Mouse (Mus musculus) left cerebral cortex, adult 2 months (tissue): Measurements from ENCODE around the gene Utp18. TPM values are rescaled to one million over a fixed set of nuclear protein-coding genes. Genes with fewer than 3 reads are reported as not detected.
"Not testable (repeated sequence)": the region's sequence is repeated elsewhere in the genome, so short reads cannot be mapped to it uniquely, and the experiment has no call there.

Experiments used
- DNase-seq, 2 experiments: peaks; one replicate each; pipeline ENCODE4 v3.0.0; 2021 to 2022; ENCODE audit warnings: low spot score in 2 of 2, mixed read lengths in 1 of 2; ENCODE audit errors: extremely low spot score in 1 of 2
- H3K27ac ChIP-seq: fragments of 200-600 bp; 2 replicates; pipeline ENCODE4 v1.8.1; 2022
- H3K4me3 ChIP-seq: fragments of 200-600 bp; 2 replicates; pipeline ENCODE4 v1.8.1; 2022
- CTCF ChIP-seq: fragments of 200-600 bp; IDR thresholded peaks from 2 replicates; pipeline ENCODE4 v1.8.1; 2022; ENCODE audit warnings: antibody characterized with exemption, mild to moderate bottlenecking, moderate library complexity
- intact Hi-C: fragments of 180-260 bp; cut with DNase I; formaldehyde crosslinking; loops from one replicate; pipeline ENCODE4 v1.15.1; 2025
- long read RNA-seq, 2 experiments: library from polyadenylated mRNA; stranded (forward); transcript quantifications; one replicate each; pipeline ENCODE4 v2.0.0; 2021; ENCODE audit warnings: borderline mapping rate in 2 of 2
- total RNA-seq, 2 experiments: library from RNA; stranded (reverse); gene quantifications; 2 replicates each; pipeline ENCODE4 v1.2.3; 2021

Utp18 gene
- total RNA-seq: 10 to 100 TPM; 23.7 to 24.8 TPM
- long read RNA-seq, experiment 1, transcript Utp18-201 (14 exons, 2,613 nt): major isoform, 28 of 36 reads
- long read RNA-seq, experiment 1, partial matches to known transcripts: 2 of 36 reads
- long read RNA-seq, experiment 1, other reads (novel, unspliced or antisense): 6 of 36 reads
- long read RNA-seq, experiment 2, transcript Utp18-201 (14 exons, 2,613 nt): major isoform, 18 of 20 reads
- long read RNA-seq, experiment 2, partial matches to known transcripts: 0 of 20 reads
- long read RNA-seq, experiment 2, other reads (novel, unspliced or antisense): 2 of 20 reads

DNA sequence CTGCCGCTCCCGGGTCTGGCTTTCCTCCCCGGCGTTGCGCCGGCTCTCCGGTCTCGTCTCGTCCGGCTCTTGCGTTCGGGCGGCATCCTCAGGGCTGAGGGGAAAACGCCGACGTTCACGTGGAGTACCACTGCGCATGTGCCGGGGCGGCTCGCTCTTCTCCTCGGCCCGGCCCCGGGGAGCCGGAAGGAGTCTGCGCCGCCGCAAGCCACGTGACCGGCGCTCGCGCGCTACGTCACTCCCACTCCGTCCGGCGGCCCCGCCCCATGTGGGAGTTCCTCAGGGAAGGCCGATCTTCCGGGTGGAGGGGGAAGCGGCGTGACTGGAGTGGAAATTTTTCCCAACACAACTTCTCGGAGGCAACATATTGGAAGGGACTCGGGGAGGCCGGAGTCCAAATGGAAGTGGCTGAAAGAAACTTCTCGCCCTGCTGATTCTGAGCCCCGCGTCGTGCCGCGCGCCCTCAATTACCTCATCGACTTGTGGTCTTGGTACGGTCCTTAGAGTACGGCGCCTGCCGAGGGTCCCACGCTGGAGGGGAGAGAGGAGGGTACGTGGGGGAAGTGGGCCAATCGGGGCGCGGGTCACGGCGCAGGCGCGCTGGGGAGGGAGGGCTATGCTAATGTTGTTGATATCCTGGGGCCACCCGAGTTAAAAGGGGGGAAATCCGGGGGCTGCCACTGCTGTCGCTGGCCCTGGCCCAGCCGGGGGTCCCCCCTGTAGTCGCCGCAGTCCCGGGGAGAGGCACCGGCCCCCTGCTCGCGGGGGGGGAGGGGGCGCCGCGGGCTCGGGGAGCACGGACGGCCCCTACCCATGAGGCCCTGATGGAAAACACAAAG, at the start of gene Utp18, which contains the start of gene Mbtd1:
Gene Utp18, minus strand, starts transcription at position 195 of the 839 bp plus-strand sequence.
Gene Mbtd1, plus strand, starts transcription at position 281 of the 839 bp plus-strand sequence.
- no peak for TF ChIP-seq CTCF

DNA sequence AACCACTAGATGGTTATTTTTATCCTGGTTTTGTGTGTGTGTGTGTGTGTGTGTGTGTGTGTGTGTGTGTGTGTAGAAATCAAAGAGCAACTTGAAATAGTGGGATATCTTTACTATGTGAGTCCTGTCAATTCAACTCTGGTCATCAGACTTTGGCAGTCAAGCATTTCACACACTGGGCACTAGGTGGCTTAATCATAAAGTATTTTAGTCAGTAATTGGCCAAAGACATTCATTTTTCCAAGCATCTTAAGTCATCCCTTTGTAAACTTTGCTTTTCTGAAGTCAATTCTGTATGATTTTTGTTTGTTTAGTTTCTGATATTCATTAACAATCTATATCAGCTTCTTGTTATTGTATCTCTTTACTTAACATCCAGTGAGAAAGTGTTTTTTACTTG, 43.5 kb upstream of the Utp18 start:
- DNase-seq: no peak
- Histone ChIP-seq H3K4me3 (no peak overlapping the region), H3K27ac (no peak overlapping the region)
- peak; percentile 40 for TF ChIP-seq CTCF
- intact Hi-C loops: no loop called here

More for the DNA sequence above, at the start of gene Utp18, which contains the start of gene Mbtd1:
- Histone ChIP-seq H3K4me3 (peak within 1 kb of the TSS; percentile 93), H3K27ac (peak within 1 kb of the TSS; percentile 98)
- DNase-seq: peak; percentile 99 to 100
- intact Hi-C loops: loop anchor here (10.0 kb wide), 1 partner anchor 329 kb away; the partner anchor contains the start of gene Tob1

DNA sequence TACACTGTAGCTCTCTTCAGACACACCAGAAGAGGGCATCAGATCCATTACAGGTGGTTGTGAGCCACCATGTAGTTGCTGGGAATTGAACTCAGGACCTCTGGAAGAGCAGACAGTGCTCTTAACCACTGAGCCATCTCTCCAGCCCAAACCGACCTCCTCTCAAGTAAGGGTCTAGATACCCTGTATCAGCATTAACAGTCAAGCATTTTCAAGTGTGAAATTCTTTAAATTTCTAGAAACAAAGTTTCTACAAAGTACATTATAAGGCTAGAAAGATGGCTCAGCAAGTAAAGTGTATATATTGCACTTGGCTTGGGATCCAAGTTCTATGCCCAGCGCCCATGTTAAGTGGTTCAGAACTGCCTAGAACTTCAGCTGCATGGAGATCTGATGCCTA, 29.5 kb upstream of the Utp18 start:
- DNase-seq, H3K27ac ChIP-seq, H3K4me3 ChIP-seq, intact Hi-C loops: not testable (repeated sequence)

DNA sequence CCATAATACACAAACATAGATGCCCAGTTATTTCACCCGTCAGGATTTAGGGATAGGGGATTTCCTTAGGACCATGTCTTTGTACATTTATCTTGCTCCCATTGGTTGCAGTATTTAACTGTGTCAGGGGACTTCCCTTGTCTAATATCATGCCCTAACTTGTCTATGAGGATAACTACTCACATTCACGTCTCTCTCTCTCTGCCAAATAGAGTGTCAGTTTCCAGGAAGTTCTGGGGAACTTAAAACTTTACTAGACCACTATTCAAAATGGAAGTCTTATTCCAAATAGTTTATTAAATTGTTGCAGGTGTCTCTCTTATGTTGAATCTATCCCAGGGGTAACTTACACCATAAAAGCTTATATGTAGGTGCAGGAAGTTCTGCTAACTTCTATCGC, 26.0 kb upstream of the Utp18 start:
- no peak for DNase-seq
- no peak for TF ChIP-seq CTCF
- intact Hi-C loops: no loop called here
- Histone ChIP-seq H3K4me3 (no peak overlapping the region), H3K27ac (no peak overlapping the region)

DNA sequence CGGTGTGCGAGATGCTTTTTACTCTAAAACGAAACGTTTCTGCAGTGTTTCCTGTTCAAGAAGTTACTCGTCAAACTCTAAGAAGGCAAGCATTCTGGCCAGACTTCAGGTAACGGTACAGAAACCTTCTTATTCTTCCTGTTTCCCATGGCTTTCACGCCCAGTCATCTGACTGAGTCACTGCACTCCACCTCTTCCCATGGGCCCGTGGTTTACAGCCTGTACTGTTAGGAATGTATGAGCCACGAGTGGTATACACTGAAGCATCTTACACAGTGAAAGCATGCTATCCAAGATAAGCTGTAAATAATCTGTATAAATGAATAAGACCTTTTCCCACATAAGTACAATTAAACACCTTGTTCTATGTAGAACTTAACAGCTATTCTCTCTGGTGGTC, 23.3 kb upstream of the Utp18 start:
- Histone ChIP-seq H3K27ac (no peak overlapping the region), H3K4me3 (no peak overlapping the region)
- no peak for TF ChIP-seq CTCF
- intact Hi-C loops: no loop called here
- DNase-seq: no peak

DNA sequence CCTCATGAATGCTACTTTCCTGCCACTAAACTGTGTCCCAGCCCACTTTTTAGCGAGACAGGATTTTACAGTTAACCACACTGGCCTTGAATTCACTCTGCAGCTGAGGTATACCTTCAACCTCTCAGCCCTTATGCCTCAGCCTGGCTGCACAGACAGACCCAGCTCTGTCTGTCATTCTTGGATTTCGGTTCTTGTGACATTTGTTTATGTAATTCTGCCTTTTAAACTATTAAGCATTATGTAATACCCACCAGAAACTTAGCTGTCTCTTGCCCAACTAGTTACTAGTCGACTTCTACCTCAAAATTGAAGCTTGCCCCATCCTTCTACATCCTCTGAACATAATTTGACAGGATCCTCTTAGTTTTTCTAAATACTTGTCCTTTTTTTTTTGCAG, 22.3 kb upstream of the Utp18 start:
- intact Hi-C loops: no loop called here
- Histone ChIP-seq H3K27ac (no peak overlapping the region), H3K4me3 (no peak overlapping the region)
- no peak for TF ChIP-seq CTCF
- no peak for DNase-seq

DNA sequence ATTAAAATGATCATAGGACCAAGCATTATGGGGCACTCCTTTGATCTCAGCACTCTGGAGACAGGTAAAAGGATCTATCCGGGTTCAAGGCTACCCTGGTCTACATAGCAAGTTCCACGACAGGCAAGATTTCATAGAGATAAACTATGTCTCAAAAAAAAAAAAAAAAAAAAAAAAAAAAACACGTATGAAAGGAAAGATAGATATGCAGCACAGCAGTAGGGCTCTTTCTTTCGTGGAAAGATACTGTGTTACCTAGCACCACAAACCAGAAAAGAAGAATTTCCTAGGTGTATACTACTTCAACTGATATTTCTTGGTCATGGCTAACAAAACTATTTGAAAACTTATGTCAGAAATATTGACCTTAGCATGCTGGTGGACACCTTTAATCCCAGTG, 21.3 kb upstream of the Utp18 start:
- no peak overlapping the region for H3K27ac ChIP-seq
- intact Hi-C loops: no loop called here
- no peak for TF ChIP-seq CTCF
- DNase-seq: no peak
- H3K4me3 ChIP-seq: no peak overlapping the region

DNA sequence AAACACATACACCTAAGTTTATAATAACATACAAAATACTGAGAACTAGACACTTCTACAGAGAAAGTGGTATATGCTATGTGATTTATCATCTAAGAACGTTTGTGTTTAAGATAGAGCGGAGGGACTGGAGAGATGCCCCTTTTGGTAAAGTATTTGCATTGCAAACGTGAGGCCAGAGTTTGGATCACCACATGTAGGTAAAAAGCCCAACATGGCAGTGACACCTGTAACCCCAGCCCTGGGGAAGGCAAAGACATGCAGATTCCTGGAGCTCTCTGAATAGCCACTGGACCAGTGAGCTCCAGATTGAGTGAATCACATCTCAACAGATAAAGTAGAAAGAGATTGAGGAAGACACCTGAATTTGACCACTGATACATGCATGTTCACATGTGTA, 12.2 kb upstream of the Utp18 start:
- DNase-seq: no peak
- no peak for TF ChIP-seq CTCF
- Histone ChIP-seq H3K27ac (no peak overlapping the region), H3K4me3 (no peak overlapping the region)
- intact Hi-C loops: no loop called here

DNA sequence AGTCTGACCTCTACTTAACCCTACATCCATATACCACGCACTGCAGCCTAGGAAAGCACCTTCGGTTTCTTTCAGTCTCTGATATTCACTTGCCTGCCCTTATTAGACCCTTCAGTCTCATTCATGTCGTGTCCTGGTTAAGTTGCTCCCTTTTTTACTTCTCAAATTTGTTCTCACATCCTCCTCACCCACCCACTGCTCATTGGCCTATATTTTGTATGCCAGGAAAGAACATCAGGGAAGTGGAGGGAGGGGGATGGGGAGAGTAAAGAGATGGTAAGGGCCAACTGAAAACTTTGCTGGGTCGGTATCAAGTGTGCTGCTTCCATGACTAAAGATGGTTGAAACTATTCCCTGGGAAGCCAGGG, 1.5 kb upstream of the Utp18 start:
- no peak for TF ChIP-seq CTCF
- intact Hi-C loops: loop anchor here (10.0 kb wide), 1 partner anchor 328 kb away; the partner anchor contains the start of gene Tob1
- no peak for DNase-seq
- Histone ChIP-seq H3K4me3 (peak overlapping the region; percentile 93), H3K27ac (peak overlapping the region; percentile 98; the same call in 1 of the 2 replicates)

DNA sequence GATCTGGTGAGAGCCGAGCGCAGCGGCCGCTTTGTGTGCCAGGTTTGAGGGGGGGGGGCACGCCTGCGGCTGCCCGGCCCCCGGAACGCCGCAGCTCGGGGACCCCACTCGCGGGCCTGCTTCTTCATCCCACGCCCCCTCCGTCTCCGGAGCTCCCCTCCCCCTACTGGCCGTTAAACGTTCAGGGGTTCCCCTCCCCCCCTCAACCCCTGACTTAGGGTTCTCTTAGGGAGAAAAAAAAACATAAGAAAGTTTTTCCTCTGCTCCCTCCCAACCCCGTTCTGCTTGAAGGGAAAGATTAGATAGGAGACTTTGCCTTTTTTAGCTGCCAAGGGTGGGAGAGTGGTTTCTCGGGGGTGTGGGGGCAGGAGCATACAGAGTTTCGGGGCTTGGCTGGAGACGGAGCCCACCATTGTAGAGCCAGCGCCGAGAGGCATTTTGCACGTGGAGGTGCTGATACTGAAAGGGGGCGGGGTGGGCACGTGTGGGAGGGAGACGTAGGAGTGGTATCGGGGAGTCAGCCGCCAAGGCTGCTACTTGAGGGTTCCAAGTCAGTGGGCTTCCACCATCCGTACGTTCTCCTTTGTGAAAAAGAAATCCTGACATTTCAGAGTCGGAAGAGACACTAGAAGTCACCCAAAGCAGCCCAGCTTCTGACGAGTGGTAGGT, 979 bp upstream of the Utp18 start:
- Histone ChIP-seq H3K27ac (peak overlapping the region; percentile 98), H3K4me3 (peak overlapping the region; percentile 93)
- no peak; the same call in 1 of the 2 replicates for TF ChIP-seq CTCF
- DNase-seq: no peak
- intact Hi-C loops: loop anchor here (10.0 kb wide), 1 partner anchor 328 kb away; the partner anchor contains the start of gene Tob1

DNA sequence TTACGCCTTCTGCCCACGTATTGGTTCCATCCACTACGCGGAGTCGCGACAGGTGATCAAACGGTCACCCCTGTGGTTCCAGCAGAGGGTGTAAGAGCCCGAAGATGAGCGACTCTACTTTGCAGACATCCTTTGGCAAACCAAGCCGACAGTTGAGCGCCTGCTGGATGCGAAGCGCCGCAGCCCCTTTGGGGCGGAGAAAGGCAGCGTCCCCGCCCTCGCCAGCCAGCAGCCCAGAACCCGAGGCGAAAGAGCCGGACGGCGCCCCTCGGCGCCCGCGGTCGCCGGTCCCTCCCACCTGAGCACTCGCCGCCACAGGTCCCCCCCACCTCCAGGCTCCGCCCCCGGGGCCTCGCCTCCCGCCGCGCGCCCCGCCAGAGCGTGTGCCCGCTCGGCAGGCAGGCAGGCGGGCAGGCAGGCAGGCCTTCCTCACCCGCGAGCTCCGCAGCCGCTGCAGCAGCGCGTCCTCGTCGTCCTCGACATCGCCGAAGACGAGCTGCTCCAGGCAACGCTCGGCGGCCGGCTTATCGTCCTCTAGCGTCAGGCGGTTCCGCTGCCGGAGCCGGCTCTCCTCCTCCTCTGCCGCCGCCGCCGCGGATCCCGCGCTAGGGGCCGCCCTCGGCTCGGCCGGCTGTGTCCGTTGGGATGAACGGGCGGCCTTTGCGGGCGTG, 530 bp downstream of the Utp18 start:
- peak; percentile 59 for DNase-seq
- peak overlapping the region; percentile 98 for H3K27ac ChIP-seq
- peak overlapping the region; percentile 93 for H3K4me3 ChIP-seq
- no peak; the same call in 1 of the 2 replicates for TF ChIP-seq CTCF
- intact Hi-C loops: loop anchor here (10.0 kb wide), 1 partner anchor 330 kb away; the partner anchor contains the start of gene Tob1
